Mouse (Mus musculus): ENCODE measurements around the gene Tmcc3. TPM values are rescaled to one million over a fixed set of nuclear protein-coding genes. Genes with fewer than 3 reads are reported as not detected.

Gene Tmcc3
- total and polyA plus RNA-seq, 3 experiments = 11.3 to 30.1 (median 23.1) TPM

GRCm38 (mm10) chr10:94567251-94567650 is 255.5 kb downstream of the Tmcc3 start:
- peaks cover 12 to 17% of the 10 kb centered on the region in 2 experiments for H3K4me1 ChIP-seq (ENCODE audit: control insufficient read depth in 1 of 2, insufficient read depth in 2 of 2)
- no peak overlapping the region for H3K9ac ChIP-seq (ENCODE audit: insufficient read depth, low read depth)
- H3K4me2 ChIP-seq (ENCODE audit: insufficient read depth, low read depth, poor library complexity, severe bottlenecking) = no peak overlapping the region
- dilution Hi-C loops (cut with MboI; ENCODE audit: extremely low pct_ligation_motif_present, extremely low pct_unique_long_range_greater_than_20kb, low sequenced_read_pairs) (no loop called here), in situ Hi-C loops (cut with MboI; ENCODE audit: low pct_ligation_motif_present, low pct_unique_long_range_greater_than_20kb, low sequenced_read_pairs) (no loop called here)
- no peaks in the 10 kb centered on the region for H3K27me3 ChIP-seq (replicated peaks)
- no peaks in the 10 kb centered on the region for H3K9me3 ChIP-seq (replicated peaks; ENCODE audit: low read length)
- no peak for DNase-seq (ENCODE audit: extremely low read depth)
- no peak overlapping the region for H3K27ac ChIP-seq (ENCODE audit: insufficient read depth, low read depth)
- TF ChIP-seq GABPA (IDR thresholded peaks at IDR 0.05; ENCODE audit: insufficient replicate concordance, low read depth, low read length) (no peak), JUN (IDR thresholded peaks at IDR 0.05; ENCODE audit: insufficient read depth, low read depth, low read length) (no peak), USF2 (conservative IDR thresholded peaks at IDR 0.05; ENCODE audit: low read depth, low read length) (no peak), PAX5 (IDR thresholded peaks at IDR 0.05; ENCODE audit: low read length) (no peak), MAX (IDR thresholded peaks at IDR 0.05; ENCODE audit: low read length) (no peak), MAFK (IDR thresholded peaks at IDR 0.05; ENCODE audit: insufficient replicate concordance, low read length) (no peak), UBTF (IDR thresholded peaks at IDR 0.05; ENCODE audit: low read depth, low read length) (no peak), EP300 (IDR thresholded peaks at IDR 0.05; ENCODE audit: low read length) (no peak), BHLHE40 (IDR thresholded peaks at IDR 0.05; ENCODE audit: low read depth, low read length) (no peak), NELFE (IDR thresholded peaks at IDR 0.05; ENCODE audit: low read depth, low read length) (no peak), ZMIZ1 (IDR thresholded peaks at IDR 0.05; ENCODE audit: low read depth, low read length) (no peak), SIN3A (IDR thresholded peaks at IDR 0.05; ENCODE audit: low read length) (no peak), ZKSCAN1 (IDR thresholded peaks at IDR 0.05; ENCODE audit: borderline replicate concordance, low read depth, low read length) (no peak), TCF12 (IDR thresholded peaks at IDR 0.05; ENCODE audit: low read depth, low read length) (no peak), RAD21 (IDR thresholded peaks at IDR 0.05; ENCODE audit: low read depth, low read length) (no peak)
- H3K36me3 ChIP-seq (replicated peaks in 1 of 2; ENCODE audit: control insufficient read depth in 1 of 2, insufficient read depth in 1 of 2, low read length in 1 of 2) = peaks cover 25 to 58% of the 10 kb centered on the region in 2 experiments
- H3K79me2 ChIP-seq (replicated peaks; ENCODE audit: control insufficient read depth, extremely low read depth, insufficient read depth, poor library complexity, severe bottlenecking) = no peaks in the 10 kb centered on the region; the same call in 1 of the 2 replicates
- no peak overlapping the region for H3K4me3 ChIP-seq (replicated peaks in 1 of 3; ENCODE audit: low read depth in 2 of 3, low read length in 2 of 3, poor library complexity in 1 of 3)

- dilution Hi-C loops (cut with MboI; ENCODE audit: extremely low pct_ligation_motif_present, extremely low pct_unique_long_range_greater_than_20kb, low sequenced_read_pairs) = no loop called here
- in situ Hi-C loops (cut with MboI; ENCODE audit: low pct_ligation_motif_present, low pct_unique_long_range_greater_than_20kb, low sequenced_read_pairs) = no loop called here
- no peak for DNase-seq (ENCODE audit: extremely low read depth)
These were observed 256.2 kb downstream of the Tmcc3 start for GRCm38 (mm10) chr10:94567915-94568314.

More at GRCm38 (mm10) chr10:94567915-94568314, 256.2 kb downstream of the Tmcc3 start:
- H3K4me1 ChIP-seq (ENCODE audit: control insufficient read depth in 1 of 2, insufficient read depth in 2 of 2) = peaks cover 12 to 17% of the 10 kb centered on the region in 2 experiments
- H3K36me3 ChIP-seq (replicated peaks in 1 of 2; ENCODE audit: control insufficient read depth in 1 of 2, insufficient read depth in 1 of 2, low read length in 1 of 2) = peaks cover 26 to 62% of the 10 kb centered on the region in 2 experiments
- no peaks in the 10 kb centered on the region for H3K27me3 ChIP-seq (replicated peaks)
- no peak overlapping the region for H3K4me3 ChIP-seq (replicated peaks in 1 of 3; ENCODE audit: low read depth in 2 of 3, low read length in 2 of 3, poor library complexity in 1 of 3)
- H3K9ac ChIP-seq (ENCODE audit: insufficient read depth, low read depth) = no peak overlapping the region
- H3K79me2 ChIP-seq (replicated peaks; ENCODE audit: control insufficient read depth, extremely low read depth, insufficient read depth, poor library complexity, severe bottlenecking) = no peaks in the 10 kb centered on the region; the same call in 1 of the 2 replicates
- H3K4me2 ChIP-seq (ENCODE audit: insufficient read depth, low read depth, poor library complexity, severe bottlenecking) = no peak overlapping the region
- no peak overlapping the region for H3K27ac ChIP-seq (ENCODE audit: insufficient read depth, low read depth)
- H3K9me3 ChIP-seq (replicated peaks; ENCODE audit: low read length) = no peaks in the 10 kb centered on the region
- TF ChIP-seq JUND (conservative IDR thresholded peaks at IDR 0.05; ENCODE audit: low read depth, low read length) (no peak), ZC3H11A (IDR thresholded peaks at IDR 0.05; ENCODE audit: low read depth, low read length) (no peak), MEF2A (IDR thresholded peaks at IDR 0.05; ENCODE audit: borderline replicate concordance, low read depth, low read length) (no peak), CTCF (conservative IDR thresholded peaks at IDR 0.05 in 1 of 2, IDR thresholded peaks at IDR 0.05 in 1 of 2; ENCODE audit: low read depth in 2 of 2, low read length in 2 of 2) (no peak), HCFC1 (IDR thresholded peaks at IDR 0.05; ENCODE audit: low read depth, low read length) (no peak), IRF4 (IDR thresholded peaks at IDR 0.05; ENCODE audit: low read depth, low read length) (no peak)
